8 mouse cellular contexts compared by ENCODE assay signal in genomic region chr1:92910239-92910885, GRCm38 (mm10). TPM values are rescaled to one million over a fixed set of nuclear protein-coding genes. Genes with fewer than 3 reads are reported as not detected.
DNase-seq lines count a peak whose midpoint lies in the region; ATAC-seq lines count a peak whose summit lies in the region.

Gene Rnpepl1 (plus strand): TSS chr1:92910783.

- intact Hi-C loops in left cerebral cortex, postnatal 14 days (cut with DNase I), result no loop called here

- peak; percentile 62 for ATAC-seq in inflammation-experienced regulatory T-cells, adult 6 months
- peak; percentile 47 for ATAC-seq in megakaryocyte progenitor cell, adult 5-6 weeks (replicated peaks; ENCODE audit: poor library complexity)

- DNase-seq in adrenal gland, adult 18-20 months (ENCODE audit: low spot score in 2 of 2), result peak; percentile 77 to 79
- DNase-seq in embryo, embryonic 10 days (ENCODE audit: low spot score), result peak; percentile 79
- peak; percentile 75 for DNase-seq in gastrocnemius, postnatal 25 days
- DNase-seq in left cerebral cortex, postnatal 14 days (ENCODE audit: low spot score in 2 of 2), result peak; percentile 71 to 78
- peak; percentile 85 for DNase-seq in right cerebral cortex, postnatal 10 days (ENCODE audit: low spot score in 2 of 2)
- DNase-seq in yolk sac, embryonic 10.5 days (ENCODE audit: low spot score), result peak; percentile 76

RNA-seq across cellular contexts. Expression of gene Rnpepl1, which starts in this region (rescaled TPM):
- 10 to 100 TPM; 58.2 to 80.9 TPM for total RNA-seq in adrenal gland, adult 18-20 months (2021)
- total RNA-seq in gastrocnemius, postnatal 25 days (2021), result 10 to 100 TPM; 64.0 to 66.5 TPM
- polyA plus RNA-seq in inflammation-experienced regulatory T-cells, adult 6 months (2017; shearing (Covaris generic)), result 10 to 100 TPM; 20.5 to 34.1 (median 28.4) TPM
- 10 to 100 TPM; 39.9 to 42.5 TPM for total RNA-seq in left cerebral cortex, postnatal 14 days (2021)
- total RNA-seq in megakaryocyte progenitor cell, adult 5-6 weeks (2015), result 18.2 and 22.8 TPM in 2 replicates
- total RNA-seq in megakaryocyte progenitor cell, adult 5-6 weeks (2017), result 11.4 and 15.7 TPM in 2 replicates

Comparison
In these comparisons a context has a peak if more than half of its experiments do, and no peak if none do; other contexts are left out.
1. Peak in every context shown above with its lines: DNase-seq and ATAC-seq.